Mouse (Mus musculus): Measurements from ENCODE around the gene Zfp936.
"Not testable (repeated sequence)": the region's sequence is repeated elsewhere in the genome, so short reads cannot be mapped to it uniquely, and the experiment has no call there.

The Zfp936 gene

DNA sequence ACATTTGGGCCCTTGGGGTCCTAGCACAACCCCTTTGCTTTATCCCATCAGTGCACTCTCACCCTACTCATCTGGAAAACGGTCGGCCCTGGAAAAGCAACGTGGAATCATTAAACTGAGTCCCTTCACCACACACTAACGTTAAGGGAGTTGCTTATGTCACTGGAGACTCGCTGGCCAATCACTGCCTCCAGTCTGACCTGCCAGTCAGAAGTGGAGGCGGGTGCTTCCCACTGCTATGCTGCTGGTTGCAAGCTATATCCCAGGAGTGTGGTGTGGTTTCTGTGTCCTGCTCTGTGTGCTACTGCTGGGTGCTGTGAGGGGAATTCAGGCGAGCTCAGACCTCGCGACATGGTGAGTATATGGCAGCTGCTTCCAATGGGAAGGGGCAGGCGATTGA lies at the start of gene Zfp936:
TSS of gene Zfp936 (plus strand) at position 301 of the 400 bp plus-strand sequence.
- not testable (repeated sequence) for DNase-seq

DNA sequence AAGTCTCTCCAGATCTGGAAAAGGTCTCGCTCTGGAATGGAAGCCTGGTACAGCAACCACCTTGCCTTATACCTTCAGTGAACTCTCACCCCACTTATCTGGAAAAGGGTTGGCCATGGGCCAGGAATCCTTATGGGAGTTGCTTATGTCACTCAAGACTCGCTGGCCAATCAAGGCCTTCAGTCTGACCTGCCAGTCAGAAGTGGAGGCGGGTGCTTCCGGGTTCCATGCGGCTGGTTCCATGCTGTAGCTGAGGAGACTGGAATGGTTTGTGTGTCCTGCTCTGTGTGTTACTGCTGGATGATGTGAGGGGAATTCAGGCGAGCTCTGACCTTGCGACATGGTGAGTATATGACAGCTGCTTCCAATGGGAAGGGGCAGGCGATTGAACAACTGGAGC lies 36.2 kb upstream of the Zfp936 start:
- no peak for DNase-seq

GRCm38 (mm10) chr7:43128691-43129090 lies 14.7 kb downstream of the Zfp936 start:
- DNase-seq, result not testable (repeated sequence)

GRCm38 (mm10) chr7:43164121-43164520 lies 50.1 kb downstream of the Zfp936 start:
- not testable (repeated sequence) for DNase-seq

DNA sequence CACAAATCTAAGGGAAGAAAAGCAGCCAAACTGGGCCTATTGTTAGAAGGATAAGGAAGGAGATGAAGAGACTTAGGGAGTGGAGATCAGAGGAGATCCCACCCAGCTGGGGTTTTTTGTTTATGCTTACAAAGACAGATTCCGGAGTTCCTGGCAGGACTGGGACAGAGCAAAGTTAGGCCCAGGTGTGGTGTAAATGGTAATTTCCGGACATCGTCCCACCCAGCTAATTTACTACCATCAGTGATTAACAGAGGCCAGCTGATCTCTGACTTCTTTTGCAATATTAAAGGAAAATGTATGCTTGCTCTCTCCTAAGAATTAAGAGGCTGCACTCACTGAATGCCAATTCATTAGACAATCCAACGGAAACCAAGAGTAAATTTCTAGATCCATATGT lies 53.1 kb downstream of the Zfp936 start:
- not testable (repeated sequence) for DNase-seq

GRCm38 (mm10) chr7:43167811-43168210 lies 53.8 kb downstream of the Zfp936 start:
- DNase-seq, result not testable (repeated sequence)

GRCm38 (mm10) chr7:43168212-43168611 lies 54.2 kb downstream of the Zfp936 start:
- not testable (repeated sequence) for DNase-seq

DNA sequence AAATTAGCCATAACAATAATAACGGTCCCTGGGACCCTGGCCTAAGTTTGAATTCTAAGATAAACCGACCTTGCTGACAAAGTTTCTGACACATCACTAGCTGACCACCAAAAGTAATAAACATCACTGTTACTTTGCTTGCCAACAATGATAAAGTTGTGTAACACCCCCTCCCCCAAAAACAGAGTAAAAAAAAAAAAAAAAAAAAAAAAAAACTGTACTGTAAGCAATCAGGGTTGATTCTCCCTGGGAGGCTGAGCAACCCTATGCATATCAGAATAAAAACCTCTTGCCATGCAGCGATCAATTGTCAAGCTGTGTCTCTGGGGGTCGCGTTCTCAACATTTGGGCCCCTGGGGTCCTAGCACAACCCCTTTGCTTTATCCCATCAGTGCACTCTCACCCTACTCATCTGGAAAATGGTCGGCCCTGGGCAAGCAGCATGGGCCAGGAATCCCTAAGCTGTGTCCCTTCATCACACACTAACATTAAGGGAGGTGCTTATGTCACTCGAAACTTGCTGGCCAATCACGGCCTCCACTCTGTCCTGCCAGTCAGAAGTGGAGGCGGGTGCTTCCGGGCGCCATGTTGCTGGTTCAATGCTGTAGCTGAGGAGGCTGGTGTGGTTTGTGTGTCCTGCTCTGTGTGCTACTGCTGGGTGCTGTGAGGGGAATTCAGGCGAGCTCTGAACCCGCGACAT lies 63.1 kb downstream of the Zfp936 start:
- DNase-seq, result no peak

GRCm38 (mm10) chr7:43213781-43214180 lies 99.8 kb downstream of the Zfp936 start:
- DNase-seq, result not testable (repeated sequence)

Data from thymus, postnatal 14 days (tissue).